Mouse (Mus musculus) embryonic stem cell, embryonic (primary cell): ENCODE data around the gene Sltm.

Experiments used
- CTCF ChIA-PET, 4 experiments: fragments of 300-600 bp in 2 of 4; fragments of 350-600 bp in 2 of 4; sonication (Branson Sonifier 250); formaldehyde crosslinking; loops; one replicate each; lab custom pipeline; 2022; ENCODE audit warnings: inconsistent platforms in 2 of 4; lab: Charles Lee
- POLR2A ChIA-PET, 4 experiments: fragments of 300-600 bp in 2 of 4; fragments of 350-600 bp in 2 of 4; sonication (Branson Sonifier 250); formaldehyde crosslinking; loops; one replicate each; lab custom pipeline; 2022; ENCODE audit warnings: antibody characterized with exemption in 4 of 4, inconsistent platforms in 1 of 4; lab: Charles Lee

The Sltm gene

DNA sequence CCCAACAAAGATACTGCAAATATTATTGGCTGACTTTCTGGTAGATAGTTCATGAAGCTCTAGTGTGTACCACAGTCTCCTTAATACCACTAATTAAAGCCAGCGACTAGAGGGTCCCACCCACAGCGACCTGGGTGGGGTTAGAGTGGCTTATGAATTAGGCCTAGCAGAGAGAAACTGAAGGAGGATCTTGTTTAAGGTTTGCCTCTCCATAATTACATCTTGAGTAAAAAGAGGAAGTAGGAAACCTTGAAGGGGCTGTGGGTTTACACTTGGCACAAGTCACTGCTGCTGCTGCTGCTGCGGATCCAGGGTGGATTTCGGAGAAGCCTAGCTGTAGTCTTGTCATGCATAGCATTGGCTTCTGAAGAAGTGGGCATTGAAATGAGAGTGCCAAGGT is 48.2 kb downstream of the Sltm start:
- ChIA-PET POLR2A (interaction anchor here in 1 of 4 experiments (3.3 kb wide), 1 partner anchor 9 kb away, joined by 15 read pairs; no protein-coding TSS in a partner anchor), CTCF (no interaction called here)

DNA sequence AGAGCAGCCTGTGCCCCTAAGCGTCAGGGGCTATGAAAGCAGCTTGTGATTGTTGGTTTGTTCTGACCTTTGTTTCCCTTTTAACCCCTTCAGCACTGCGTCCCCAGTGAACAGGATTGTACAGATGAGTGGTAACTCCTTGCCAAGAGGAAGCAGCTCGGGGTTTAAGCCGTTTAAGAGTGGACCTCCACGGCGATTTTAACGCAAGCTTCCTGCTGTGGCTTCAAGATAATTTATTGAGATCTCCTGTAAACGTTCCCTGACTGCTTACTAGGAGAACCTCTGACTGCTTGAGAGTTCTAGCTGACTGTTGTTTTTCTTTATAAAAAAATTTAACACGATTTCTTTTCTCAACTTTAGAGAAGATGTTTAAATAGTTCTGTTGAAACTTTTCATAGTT is 48.9 kb downstream of the Sltm start:
- POLR2A ChIA-PET = interaction anchor here in 1 of 4 experiments (0.6 to 3.3 kb wide), 4 partner anchors 8 to 170 kb away, joined by 3 to 15 read pairs (median 4); partner anchors contain the start of gene Ccnb2

DNA sequence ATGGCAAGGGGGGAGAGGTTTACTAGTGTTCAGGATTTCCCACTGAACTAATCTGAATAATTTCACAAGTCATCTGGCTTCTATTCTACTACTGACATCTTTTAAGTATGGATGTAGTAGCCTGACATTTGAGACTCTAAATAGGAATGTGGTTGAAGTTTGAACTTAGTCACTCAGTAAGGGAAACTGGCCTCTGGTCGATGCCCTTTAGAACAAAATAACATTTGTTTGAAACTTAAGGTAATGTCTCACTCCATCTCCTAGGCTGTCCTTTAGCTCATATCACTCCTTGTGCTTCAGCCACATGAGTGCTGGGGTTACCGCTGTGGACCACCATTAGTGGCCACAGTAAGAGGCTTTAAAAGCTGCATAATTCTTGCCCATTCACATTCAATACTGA is 55.7 kb downstream of the Sltm start:
- POLR2A ChIA-PET = interaction anchor here in 1 of 4 experiments (0.7 to 2.8 kb wide), 4 partner anchors 8 to 29 kb away, joined by 3 to 15 read pairs (median 4); no protein-coding TSS in a partner anchor
- CTCF ChIA-PET = no interaction called here

More for the DNA sequence above, 48.9 kb downstream of the Sltm start:
- CTCF ChIA-PET = no interaction called here

DNA sequence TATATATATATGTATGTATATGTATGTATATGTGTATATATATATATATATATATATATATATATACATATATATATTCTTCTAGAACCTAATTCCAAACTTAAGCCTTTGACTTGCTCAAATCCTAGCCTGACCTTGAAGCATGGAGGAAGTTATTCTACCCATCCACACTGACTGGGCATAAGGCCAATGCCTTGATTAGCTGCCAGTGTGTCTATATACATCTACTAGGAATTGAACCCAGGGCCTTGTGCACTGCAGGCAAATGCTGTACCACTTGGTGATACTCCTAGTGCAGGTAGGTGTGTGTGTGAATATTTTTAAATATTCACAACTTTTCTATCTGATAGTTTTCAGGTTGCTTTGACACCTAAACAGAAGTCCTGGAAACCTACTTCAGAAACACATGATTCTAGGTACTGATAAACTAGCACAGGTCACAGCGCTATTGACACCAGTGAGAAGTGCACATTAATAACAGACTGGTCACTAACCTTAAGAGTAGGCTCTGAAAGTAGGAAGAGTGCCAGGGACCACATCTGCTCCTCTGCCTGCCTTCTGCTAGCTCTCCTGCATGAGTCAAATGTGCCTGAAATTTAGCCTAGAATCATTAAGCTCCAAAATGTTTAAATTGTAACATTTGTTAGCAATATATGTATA is 59.8 kb downstream of the Sltm start:
- POLR2A ChIA-PET = interaction anchor here in 1 of 4 experiments (0.6 to 1.6 kb wide), 4 partner anchors 18 to 129 kb away, joined by 3 to 4 read pairs (median 4); no protein-coding TSS in a partner anchor
- CTCF ChIA-PET = interaction anchor here in 1 of 4 experiments (0.5 kb wide), 1 partner anchor 194 kb away, joined by 6 read pairs; no protein-coding TSS in a partner anchor

DNA sequence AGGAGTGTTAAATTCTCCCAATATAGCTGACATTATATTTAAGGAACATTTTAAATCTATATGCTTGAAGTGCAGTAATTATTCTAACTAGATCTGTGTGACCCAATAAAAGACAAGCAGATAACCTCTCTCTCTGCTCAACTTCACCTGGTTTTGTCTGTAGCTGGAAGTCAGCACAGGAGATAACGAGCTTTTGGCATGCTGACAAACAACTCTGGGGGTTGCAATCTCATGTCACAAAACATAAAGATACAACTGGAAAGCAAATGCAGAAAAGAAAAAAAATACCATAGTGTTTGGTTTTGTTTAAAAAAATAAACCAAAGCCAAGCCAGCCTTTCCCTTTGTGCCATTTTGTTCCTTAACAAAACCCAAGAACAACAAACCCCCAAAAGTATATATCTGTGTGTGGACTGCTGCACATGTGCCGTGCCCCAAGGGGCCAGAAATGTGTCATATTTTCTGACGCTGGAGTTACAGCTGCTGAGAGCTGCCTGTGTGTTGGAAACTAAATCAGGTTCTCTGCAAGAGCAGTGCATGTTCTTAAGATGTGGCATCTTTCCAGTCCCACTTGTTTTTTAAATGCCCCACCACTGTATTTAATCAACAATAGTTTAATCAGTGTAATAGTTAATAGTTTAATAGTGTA is 68.6 kb downstream of the Sltm start:
- POLR2A ChIA-PET = interaction anchor here in 2 of 4 experiments (0.5 to 1.0 kb wide), 2 partner anchors 19 to 313 kb away, joined by 4 read pairs; no protein-coding TSS in a partner anchor
- CTCF ChIA-PET = interaction anchor here in 1 of 4 experiments (0.6 kb wide), 1 partner anchor 516 kb away, joined by 3 read pairs; no protein-coding TSS in a partner anchor

DNA sequence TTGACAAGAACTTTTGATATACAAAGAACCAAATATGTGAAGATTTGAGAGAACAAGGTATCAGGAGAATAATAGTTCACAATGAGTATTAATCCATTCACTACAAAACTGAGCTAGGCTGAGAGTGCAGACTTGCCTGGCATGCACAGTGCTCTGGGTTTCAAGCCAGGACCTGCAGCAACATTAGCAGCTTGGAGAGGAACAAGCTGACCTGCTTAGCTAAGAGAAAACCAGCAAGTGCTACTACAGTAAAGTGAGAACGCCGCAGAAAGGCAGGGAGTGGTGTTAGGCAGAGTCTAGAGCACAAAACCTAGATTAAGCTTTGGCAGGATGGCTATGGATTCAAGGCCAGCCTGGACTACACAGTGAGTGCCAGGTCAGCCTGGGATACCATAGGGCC is 87.2 kb downstream of the Sltm start:
- POLR2A ChIA-PET = interaction anchor here in 1 of 4 experiments (0.5 to 1.1 kb wide), 2 partner anchors 60 to 185 kb away, joined by 3 to 4 read pairs; no protein-coding TSS in a partner anchor
- CTCF ChIA-PET = no interaction called here

DNA sequence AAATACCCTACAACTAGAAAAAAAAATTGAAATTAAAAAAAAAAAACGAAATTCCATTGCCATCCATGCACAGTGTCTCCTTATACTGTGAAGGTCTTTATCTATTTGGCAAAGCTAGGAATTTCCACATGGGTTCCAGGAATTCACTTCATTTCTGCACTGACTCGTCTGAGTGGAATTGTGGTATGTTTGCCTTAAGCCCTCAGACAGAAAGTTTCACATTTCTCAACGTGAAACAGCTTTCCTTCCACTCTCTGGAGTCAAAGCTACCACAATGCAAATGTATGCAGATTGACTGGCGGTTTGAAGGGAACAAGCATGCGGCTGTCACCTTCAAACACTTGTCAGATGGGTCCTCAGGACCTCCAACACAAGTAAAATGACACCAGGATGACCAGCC is 89.1 kb downstream of the Sltm start:
- POLR2A ChIA-PET = interaction anchor here in 2 of 4 experiments (0.7 kb wide), 2 partner anchors 13 to 293 kb away, joined by 3 read pairs; no protein-coding TSS in a partner anchor
- CTCF ChIA-PET = interaction anchor here in 1 of 4 experiments (0.6 kb wide), 1 partner anchor 113 kb away, joined by 3 read pairs; no protein-coding TSS in a partner anchor

DNA sequence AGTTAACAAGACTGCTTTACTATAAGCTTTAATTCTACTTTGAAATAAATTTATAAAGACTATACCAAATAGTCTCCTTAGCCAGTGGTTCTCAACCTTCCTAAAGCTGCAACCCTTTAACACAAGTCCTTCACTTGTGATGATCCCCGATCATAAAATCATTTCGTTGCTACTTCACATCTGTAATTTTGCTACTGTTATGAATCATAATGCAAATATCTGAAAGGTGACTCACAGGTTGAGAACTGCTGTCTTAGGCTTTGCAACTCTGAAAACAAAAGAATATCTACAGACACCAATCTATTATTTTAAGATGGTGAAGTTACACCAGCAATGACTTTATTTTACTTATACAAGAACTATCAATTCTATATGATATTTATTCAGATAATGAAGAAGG is 94.2 kb downstream of the Sltm start:
- ChIA-PET POLR2A (no interaction called here), CTCF (no interaction called here)
